Mouse (Mus musculus) T-cell, adult 2 months (primary cell): ENCODE data around the gene Acvr1.
A peak's percentile ranks its signal among the peaks of the same experiment; 100 is the strongest.

ENCODE experiments used
- DNase-seq: peaks from one replicate; pipeline ENCODE4 v3.0.0; 2022; ENCODE audit warnings: low spot score

Gene Acvr1

DNA sequence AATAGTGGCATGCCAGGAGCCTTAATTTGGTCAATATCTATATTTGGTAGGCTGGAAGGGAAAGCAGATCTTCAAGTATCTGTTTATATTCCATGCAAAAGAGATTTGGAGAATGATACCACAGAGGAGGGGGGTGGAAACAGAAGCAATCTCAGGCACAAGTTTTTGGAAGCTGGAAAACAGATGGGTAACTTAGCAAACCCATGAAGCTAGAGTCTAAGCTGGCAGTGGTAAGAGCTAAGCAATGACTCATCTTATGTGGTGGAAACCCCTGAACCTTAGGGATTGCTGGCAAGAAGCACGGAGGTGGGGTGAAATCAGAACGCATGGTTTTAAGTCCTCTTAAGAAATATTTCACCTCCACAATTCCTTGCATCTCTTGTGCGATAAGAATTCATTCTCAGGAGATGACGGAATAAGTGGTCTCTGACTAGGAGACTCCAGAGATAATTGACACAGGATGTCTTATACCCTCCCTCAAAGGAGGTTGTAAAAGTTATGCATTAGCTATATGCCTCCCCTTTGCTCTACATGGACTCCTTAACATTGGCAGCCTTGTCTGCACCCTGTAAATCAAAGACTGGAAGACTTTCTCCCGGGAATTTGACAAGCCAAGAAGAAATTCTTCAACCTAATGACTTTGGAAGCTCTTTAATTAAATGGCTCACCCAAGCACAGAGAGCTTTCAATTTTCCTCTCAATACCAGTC lies 157.9 kb downstream of the Acvr1 start:
- no peak for DNase-seq

- no peak for DNase-seq
These were observed 163.5 kb downstream of the Acvr1 start for GRCm38 (mm10) chr2:58403481-58403880.

GRCm38 (mm10) chr2:58388601-58389000 lies 178.4 kb downstream of the Acvr1 start:
- no peak for DNase-seq

DNA sequence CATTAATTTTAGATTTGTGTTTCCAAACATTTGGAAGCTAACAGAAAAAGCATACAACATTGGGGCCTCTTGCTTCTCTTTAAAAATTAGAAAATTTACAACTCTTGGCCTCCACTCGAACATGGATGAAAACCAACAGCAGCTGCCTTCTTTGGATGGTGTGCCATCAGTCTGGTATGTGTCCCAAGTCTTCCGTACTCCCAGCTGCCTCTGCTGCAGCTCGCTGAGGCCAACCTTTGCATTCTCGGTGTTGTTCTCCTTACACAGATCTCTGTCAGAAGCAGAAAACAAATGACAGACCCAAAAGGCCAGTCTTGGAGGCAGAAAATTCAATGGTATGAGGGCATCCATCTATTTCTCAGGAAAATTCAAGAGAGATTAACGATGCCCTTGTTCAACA lies 186.9 kb downstream of the Acvr1 start:
- DNase-seq, result no peak

- no peak for DNase-seq
These were observed 187.5 kb downstream of the Acvr1 start for GRCm38 (mm10) chr2:58379475-58379874.

GRCm38 (mm10) chr2:58377417-58378130 lies 189.4 kb downstream of the Acvr1 start:
- DNase-seq, result no peak

GRCm38 (mm10) chr2:58366196-58366595 lies 200.8 kb downstream of the Acvr1 start:
- no peak for DNase-seq

- DNase-seq, result no peak
These were observed 205.5 kb downstream of the Acvr1 start for GRCm38 (mm10) chr2:58361361-58362046.

DNA sequence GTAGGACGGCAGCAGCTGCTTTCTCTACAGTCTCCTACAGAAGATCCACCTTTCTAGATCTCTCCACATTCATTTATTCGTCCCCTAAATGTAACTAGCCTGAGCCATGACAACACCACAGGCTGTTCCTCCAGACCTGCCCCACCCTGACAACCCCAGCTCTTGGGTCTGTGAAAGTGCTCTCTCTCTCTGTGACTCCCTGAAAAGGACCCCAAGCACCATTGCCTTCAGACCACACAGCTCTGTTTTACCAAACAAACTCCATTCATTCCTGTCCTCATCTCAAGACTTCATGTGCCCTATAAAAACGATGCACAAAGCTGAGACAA lies 208.9 kb downstream of the Acvr1 start:
- no peak for DNase-seq

DNA sequence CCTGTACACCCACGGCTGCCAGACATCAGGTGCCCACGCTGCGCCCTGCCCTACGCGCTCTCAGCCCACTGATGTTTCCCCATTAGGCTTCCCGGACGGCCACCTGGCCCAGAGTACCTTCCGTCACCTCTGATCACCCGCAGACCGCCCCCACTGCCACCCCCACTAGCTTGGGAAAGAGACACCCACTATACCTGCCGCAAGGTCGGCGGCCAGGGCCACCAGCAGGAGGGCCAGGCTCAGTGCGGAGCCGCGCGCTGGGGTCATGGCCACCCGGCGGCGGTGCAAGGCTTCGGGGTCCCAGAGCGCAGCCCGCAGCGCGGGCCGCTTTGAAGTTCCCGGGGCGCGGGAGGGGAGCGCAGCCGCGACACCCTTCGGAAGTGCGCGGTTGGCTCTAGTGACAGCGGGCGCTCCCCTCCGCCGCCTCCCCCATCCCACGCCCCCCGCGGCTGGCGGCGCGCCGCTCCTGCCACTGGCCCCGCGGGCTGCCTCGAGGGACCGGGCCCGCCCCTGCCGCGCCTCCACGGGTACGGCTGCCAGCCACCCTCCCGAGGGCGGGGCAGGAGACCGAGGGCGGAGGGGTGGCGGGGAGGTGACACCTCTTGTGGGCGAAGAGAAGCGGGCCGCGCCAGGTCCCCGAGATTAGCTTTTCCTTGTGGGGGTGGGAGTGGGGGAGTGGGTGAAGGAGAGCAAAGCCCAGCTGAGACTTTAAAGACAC lies 209.4 kb downstream of the Acvr1 start, which contains the start of gene Acvr1c:
Gene Acvr1c, minus strand, starts transcription at position 482 of the 718 bp plus-strand sequence.
- peak; percentile 39 for DNase-seq

DNA sequence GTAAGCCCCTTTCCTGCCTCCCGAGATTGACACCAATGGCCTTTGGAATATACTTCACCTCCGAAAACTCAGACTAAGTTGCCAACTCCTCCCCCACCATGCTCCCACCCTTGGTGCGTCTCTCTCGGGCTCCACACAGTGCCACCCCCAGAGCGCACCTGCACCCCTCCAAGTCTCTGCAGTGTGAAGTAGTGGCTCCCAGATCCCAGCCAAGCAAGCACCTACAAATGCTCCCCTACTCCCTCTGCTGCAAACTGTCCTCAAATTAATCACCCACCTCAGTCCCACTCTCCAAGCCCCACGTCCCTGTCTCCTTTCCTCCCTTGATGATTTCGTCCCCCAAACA lies 209.9 kb downstream of the Acvr1 start:
- DNase-seq, result no peak

GRCm38 (mm10) chr2:58354389-58354788 lies 212.6 kb downstream of the Acvr1 start:
- no peak for DNase-seq

- DNase-seq, result no peak
These were observed 214.1 kb downstream of the Acvr1 start for GRCm38 (mm10) chr2:58352846-58353245.

GRCm38 (mm10) chr2:58350657-58351056 lies 216.3 kb downstream of the Acvr1 start:
- DNase-seq, result no peak
